27 mouse cellular contexts compared by ENCODE assay signal in genomic region chr5:135640459-135640789, GRCm38 (mm10). TPM values are rescaled to one million over a fixed set of nuclear protein-coding genes. Genes with fewer than 3 reads are reported as not detected.
DNase-seq lines count a peak whose midpoint lies in the region; ATAC-seq and TF ChIP-seq lines count a peak whose summit lies in the region.
"Had no signal": no experiment of that assay in that cellular context is flagged by ENCODE, and none has a peak within 500 bp of the region (broad histone marks: within the 10 kb centered on the region; RNA-seq: fewer than 3 reads in every experiment).

No protein-coding gene starts in this region.

- peaks cover 4% of the 10 kb centered on the region; the same call in 1 of the 2 replicates for H3K79me2 ChIP-seq in liver, adult 2 months (ENCODE audit: control insufficient read depth, insufficient read depth, low read length)

- H3K27ac ChIP-seq in embryonic facial prominence, embryonic 15.5 days (replicated peaks) = 0 out of 2 replicates have a peak overlapping the region, but pooled peaks have one; percentile 18
- H3K27ac ChIP-seq in embryonic facial prominence, embryonic 10.5 days (replicated peaks) = no peak overlapping the region
- peak overlapping the region; percentile 97 for H3K27ac ChIP-seq in liver, adult 2 months (replicated peaks; ENCODE audit: insufficient read depth, low read depth, low read length)
- peak overlapping the region; percentile 57; the same call in 1 of the 2 replicates for H3K27ac ChIP-seq in liver, embryonic 11.5 days (ENCODE audit: low read depth, low read length)
- peak overlapping the region; percentile 97 for H3K27ac ChIP-seq in liver, postnatal 0 days (ENCODE audit: low read depth)
- no peak overlapping the region for H3K27ac ChIP-seq in intestine, embryonic 15.5 days
- H3K27ac ChIP-seq: forebrain, embryonic 15.5 days; hindbrain, embryonic 14.5 days; left cerebral cortex, adult 2 months; limb, embryonic 12.5 days; midbrain, embryonic 12.5 days; neural tube, embryonic 12.5 days had no signal

- 73% methylated on average over 6 of the region's 6 CpGs for WGBS in embryonic facial prominence, embryonic 15.5 days
- WGBS in embryonic facial prominence, embryonic 10.5 days = 92% methylated on average over 6 of the region's 6 CpGs
- WGBS in liver, adult 2 months = 26% methylated on average over 6 of the region's 6 CpGs
- WGBS in liver, embryonic 11.5 days = 80% methylated on average over 6 of the region's 6 CpGs
- WGBS in liver, postnatal 0 days (ENCODE audit: insufficient replicate concordance) = 53% methylated on average over 6 of the region's 6 CpGs
- 83% methylated on average over 6 of the region's 6 CpGs for WGBS in intestine, embryonic 15.5 days

- peaks cover 43% of the 10 kb centered on the region for H3K36me3 ChIP-seq in embryonic facial prominence, embryonic 15.5 days
- peaks cover 83% of the 10 kb centered on the region for H3K36me3 ChIP-seq in embryonic facial prominence, embryonic 10.5 days (replicated peaks)
- H3K36me3 ChIP-seq in liver, adult 2 months (ENCODE audit: control insufficient read depth, insufficient read depth, low read length) = peaks cover 2% of the 10 kb centered on the region; the same call in 1 of the 2 replicates
- peaks cover 9% of the 10 kb centered on the region; the same call in 1 of the 2 replicates for H3K36me3 ChIP-seq in liver, embryonic 11.5 days (ENCODE audit: control insufficient read depth, insufficient read depth, low read length)
- no peaks in the 10 kb centered on the region; the same call in 1 of the 2 replicates for H3K36me3 ChIP-seq in liver, postnatal 0 days (replicated peaks; ENCODE audit: insufficient read depth, low read length)
- peaks cover 13% of the 10 kb centered on the region for H3K36me3 ChIP-seq in intestine, embryonic 15.5 days

- no peak for ATAC-seq in embryonic facial prominence, embryonic 15.5 days (ENCODE audit: insufficient number of reproducible peaks, low FRiP score, low TSS enrichment, low read depth)
- no peak for ATAC-seq in liver, embryonic 11.5 days (replicated peaks; ENCODE audit: low FRiP score)
- ATAC-seq in liver, postnatal 0 days = peak; percentile 85
- ATAC-seq in intestine, embryonic 15.5 days = no peak
- ATAC-seq: forebrain, embryonic 15.5 days had no signal

- no peaks in the 10 kb centered on the region for H3K27me3 ChIP-seq in embryonic facial prominence, embryonic 15.5 days
- H3K27me3 ChIP-seq in embryonic facial prominence, embryonic 10.5 days (replicated peaks; ENCODE audit: low read depth, poor library complexity, severe bottlenecking) = no peaks in the 10 kb centered on the region
- no peaks in the 10 kb centered on the region for H3K27me3 ChIP-seq in liver, adult 2 months (ENCODE audit: control insufficient read depth, insufficient read depth, low read length)
- H3K27me3 ChIP-seq in liver, embryonic 11.5 days (replicated peaks; ENCODE audit: control insufficient read depth, insufficient read depth, low read length) = no peaks in the 10 kb centered on the region
- no peaks in the 10 kb centered on the region for H3K27me3 ChIP-seq in liver, postnatal 0 days (ENCODE audit: insufficient read depth, low read length)
- no peaks in the 10 kb centered on the region for H3K27me3 ChIP-seq in intestine, embryonic 15.5 days (replicated peaks)
- H3K27me3 ChIP-seq: CH12.LX; forebrain, embryonic 15.5 days; heart, embryonic 12.5 days; limb, embryonic 12.5 days; midbrain, embryonic 12.5 days; neural tube, embryonic 12.5 days had no signal

- no peak overlapping the region for H3K4me3 ChIP-seq in embryonic facial prominence, embryonic 15.5 days (replicated peaks)
- H3K4me3 ChIP-seq in embryonic facial prominence, embryonic 10.5 days = no peak overlapping the region
- H3K4me3 ChIP-seq in liver, adult 2 months (ENCODE audit: insufficient read depth, low read depth, low read length) = no peak overlapping the region
- no peak overlapping the region for H3K4me3 ChIP-seq in liver, embryonic 11.5 days (ENCODE audit: low read depth, low read length)
- no peak overlapping the region for H3K4me3 ChIP-seq in liver, postnatal 0 days (ENCODE audit: low read depth, low read length)
- H3K4me3 ChIP-seq in intestine, embryonic 15.5 days (replicated peaks) = no peak overlapping the region
- H3K4me3 ChIP-seq: forebrain, embryonic 15.5 days; heart, embryonic 12.5 days; left cerebral cortex, adult 2 months; limb, embryonic 12.5 days; midbrain, embryonic 12.5 days; myocyte; neural tube, embryonic 12.5 days had no signal

- no peak overlapping the region for H3K9ac ChIP-seq in embryonic facial prominence, embryonic 15.5 days
- peak overlapping the region; percentile 81 for H3K9ac ChIP-seq in liver, adult 2 months (ENCODE audit: low read depth, low read length)
- H3K9ac ChIP-seq in liver, embryonic 11.5 days (ENCODE audit: low read depth, low read length) = no peak overlapping the region
- peak overlapping the region; percentile 8; the same call in 1 of the 2 replicates for H3K9ac ChIP-seq in liver, postnatal 0 days (replicated peaks)
- H3K9ac ChIP-seq in intestine, embryonic 15.5 days = no peak overlapping the region
- H3K9ac ChIP-seq: forebrain, embryonic 15.5 days; heart, embryonic 12.5 days; hindbrain, embryonic 14.5 days; limb, embryonic 12.5 days; midbrain, embryonic 12.5 days; neural tube, embryonic 12.5 days had no signal

- no peak overlapping the region for H3K4me2 ChIP-seq in embryonic facial prominence, embryonic 15.5 days (replicated peaks)
- no peak overlapping the region for H3K4me2 ChIP-seq in liver, embryonic 11.5 days
- no peak overlapping the region for H3K4me2 ChIP-seq in liver, postnatal 0 days (ENCODE audit: low read depth, low read length)
- no peak overlapping the region for H3K4me2 ChIP-seq in intestine, embryonic 15.5 days (replicated peaks)
- H3K4me2 ChIP-seq: forebrain, embryonic 15.5 days; heart, embryonic 12.5 days; hindbrain, embryonic 14.5 days; limb, embryonic 12.5 days; midbrain, embryonic 12.5 days; neural tube, embryonic 12.5 days had no signal

- no peak for TF ChIP-seq POLR2A in liver, adult 2 months (IDR thresholded peaks at IDR 0.05; ENCODE audit: extremely low read depth, insufficient read depth, low read length)

- TF ChIP-seq EP300 in liver, postnatal 0 days (IDR thresholded peaks at IDR 0.05; ENCODE audit: low read depth) = peak; percentile 90

- no peaks in the 10 kb centered on the region for H3K9me3 ChIP-seq in embryonic facial prominence, embryonic 15.5 days (replicated peaks)
- no peaks in the 10 kb centered on the region for H3K9me3 ChIP-seq in embryonic facial prominence, embryonic 10.5 days
- H3K9me3 ChIP-seq in liver, embryonic 11.5 days (ENCODE audit: control insufficient read depth, low read length) = no peaks in the 10 kb centered on the region
- H3K9me3 ChIP-seq in liver, postnatal 0 days (ENCODE audit: low read length) = no peaks in the 10 kb centered on the region
- no peaks in the 10 kb centered on the region for H3K9me3 ChIP-seq in intestine, embryonic 15.5 days
- H3K9me3 ChIP-seq: forebrain, embryonic 15.5 days; heart, embryonic 12.5 days; limb, embryonic 12.5 days; midbrain, embryonic 12.5 days; neural tube, embryonic 12.5 days had no signal

- TF ChIP-seq CTCF in liver, adult 2 months (IDR thresholded peaks at IDR 0.05; ENCODE audit: low read depth, low read length) = no peak
- no peak for TF ChIP-seq CTCF in liver, postnatal 0 days (IDR thresholded peaks at IDR 0.05; ENCODE audit: low read depth)

- no peak for DNase-seq in embryonic facial prominence, embryonic 10.5 days (ENCODE audit: low spot score)
- DNase-seq in liver, adult 2 months (ENCODE audit: extremely low read depth, low read depth, low spot score) = peak; percentile 82
- no peak for DNase-seq in liver
- no peak for DNase-seq in liver, embryonic 11.5 days (ENCODE audit: low spot score)
- DNase-seq in liver, postnatal 0 days = peak; percentile 76
- DNase-seq in adrenal gland, adult 2 months = no peak
- DNase-seq: adrenal gland, postnatal 10 days; cerebellum, adult 11 months; cerebellum, adult 9-11 months; gastrocnemius, postnatal 10 days; heart, postnatal 10 days; kidney, postnatal 14 days; lung, postnatal 10 days; right cerebral cortex, adult 18-20 months; spleen, adult 18-20 months; thymus, postnatal 25 days had no signal

- no peaks in the 10 kb centered on the region for H3K4me1 ChIP-seq in embryonic facial prominence, embryonic 15.5 days
- no peaks in the 10 kb centered on the region for H3K4me1 ChIP-seq in embryonic facial prominence, embryonic 10.5 days
- peaks cover 20% of the 10 kb centered on the region for H3K4me1 ChIP-seq in liver, adult 2 months (ENCODE audit: control insufficient read depth, insufficient read depth, low read length)
- peaks cover 22% of the 10 kb centered on the region for H3K4me1 ChIP-seq in liver, embryonic 11.5 days (replicated peaks; ENCODE audit: control insufficient read depth, insufficient read depth, low read length)
- peaks cover 18% of the 10 kb centered on the region for H3K4me1 ChIP-seq in liver, postnatal 0 days (ENCODE audit: insufficient read depth)
- H3K4me1 ChIP-seq in intestine, embryonic 15.5 days (replicated peaks) = no peaks in the 10 kb centered on the region
- H3K4me1 ChIP-seq: forebrain, embryonic 15.5 days; heart, embryonic 12.5 days; limb, embryonic 12.5 days; midbrain, embryonic 12.5 days; neural tube, embryonic 12.5 days had no signal

RNA-seq across cellular contexts. Expression of gene Rhbdd2, which starts 8.0 kb away (rescaled TPM):
- polyA plus RNA-seq in embryonic facial prominence, embryonic 15.5 days (2015; fragmentation: Nextera tagmentation; extraction: Ambion mirVana) = 35.6 and 39.9 TPM in 2 replicates
- 52.6 and 59.7 TPM in 2 replicates for polyA plus RNA-seq in embryonic facial prominence, embryonic 10.5 days (2016; fragmentation: Nextera tagmentation; extraction: Ambion mirVana)
- 8.5 and 9.7 TPM in 2 replicates for total RNA-seq in liver, adult 2 months (2014; rRNA removed)
- polyA plus RNA-seq in liver, adult 2 months (2012; rRNA removed) = 17.0 and 20.9 TPM in 2 replicates
- 25.0 and 27.8 TPM in 2 replicates for polyA plus RNA-seq in liver, embryonic 11.5 days (2014; fragmentation: Nextera tagmentation; extraction: Ambion mirVana)
- polyA plus RNA-seq in liver, postnatal 0 days (2015; fragmentation: Nextera tagmentation; extraction: Ambion mirVana) = 22.6 and 28.3 TPM in 2 replicates
- 10 to 100 TPM; 37.5 to 46.0 TPM for total RNA-seq in adrenal gland, adult 2 months (2021)
- polyA plus RNA-seq in adrenal gland, adult 2 months (2012; rRNA removed) = 58.3 and 75.0 TPM in 2 replicates
- polyA plus RNA-seq in intestine, embryonic 15.5 days (2015; fragmentation: Nextera tagmentation; extraction: Ambion mirVana) = 33.9 and 42.3 TPM in 2 replicates

RNA-seq across cellular contexts. Expression of gene Por, which starts 29.4 kb away (rescaled TPM):
- polyA plus RNA-seq in embryonic facial prominence, embryonic 15.5 days (2015; fragmentation: Nextera tagmentation; extraction: Ambion mirVana) = 87.2 and 99.7 TPM in 2 replicates
- 97.3 and 103 TPM in 2 replicates for polyA plus RNA-seq in embryonic facial prominence, embryonic 10.5 days (2016; fragmentation: Nextera tagmentation; extraction: Ambion mirVana)
- total RNA-seq in liver, adult 2 months (2014; rRNA removed) = 284 and 345 TPM in 2 replicates
- 211 and 254 TPM in 2 replicates for polyA plus RNA-seq in liver, adult 2 months (2012; rRNA removed)
- polyA plus RNA-seq in liver, embryonic 11.5 days (2014; fragmentation: Nextera tagmentation; extraction: Ambion mirVana) = 48.1 and 49.3 TPM in 2 replicates
- polyA plus RNA-seq in liver, postnatal 0 days (2015; fragmentation: Nextera tagmentation; extraction: Ambion mirVana) = 302 and 303 TPM in 2 replicates
- 100 to 1,000 TPM; 265 to 364 TPM for total RNA-seq in adrenal gland, adult 2 months (2021)
- 371 and 563 TPM in 2 replicates for polyA plus RNA-seq in adrenal gland, adult 2 months (2012; rRNA removed)
- 86.0 TPM in 2 replicates for polyA plus RNA-seq in intestine, embryonic 15.5 days (2015; fragmentation: Nextera tagmentation; extraction: Ambion mirVana)

Comparison
In these comparisons a context has a peak if more than half of its experiments do, and no peak if none do; other contexts are left out.
1. H3K27ac ChIP-seq: peak in embryonic facial prominence, embryonic 15.5 days (single experiment), liver, adult 2 months (single experiment), liver, embryonic 11.5 days (single experiment) and liver, postnatal 0 days (single experiment); none in embryonic facial prominence, embryonic 10.5 days (single experiment) and intestine, embryonic 15.5 days (single experiment).
2. H3K9ac ChIP-seq: peak in liver, adult 2 months (single experiment) and liver, postnatal 0 days (single experiment); none in embryonic facial prominence, embryonic 15.5 days (single experiment), liver, embryonic 11.5 days (single experiment) and intestine, embryonic 15.5 days (single experiment).
3. DNase-seq: peak in liver, adult 2 months (single experiment) and liver, postnatal 0 days (single experiment); none in embryonic facial prominence, embryonic 10.5 days (single experiment), liver (single experiment), liver, embryonic 11.5 days (single experiment) and adrenal gland, adult 2 months (single experiment).